Mouse (Mus musculus) MEL (cell line): ENCODE results near the gene Casp3.

Experiments used
- CTCF ChIP-seq, 3 experiments: IDR thresholded peaks in 2 of 3; conservative IDR thresholded peaks in 1 of 3; 2 replicates each; pipeline ENCODE4 v1.5.1; 2011 to 2012; ENCODE audit warnings: low read length in 3 of 3, low read depth in 2 of 3, mild to moderate bottlenecking in 2 of 3, improper control_type of control experiment in 1 of 3, inconsistent platforms in 1 of 3, mixed read lengths in 1 of 3, moderate library complexity in 1 of 3; ENCODE audit not compliant: control insufficient read depth in 1 of 3, insufficient read depth in 1 of 3, poor library complexity in 1 of 3, severe bottlenecking in 1 of 3
- E2F4 ChIP-seq: IDR thresholded peaks from 2 replicates; pipeline ENCODE4 v1.6.1; 2011; ENCODE audit warnings: low read depth, low read length, improper control_type of control experiment, borderline replicate concordance
- EP300 ChIP-seq, 2 experiments: IDR thresholded peaks; 2 replicates each; pipeline ENCODE4 v1.6.1; 2011; ENCODE audit warnings: improper control_type of control experiment in 2 of 2, low read length in 2 of 2, low read depth in 1 of 2, mild to moderate bottlenecking in 1 of 2
- JUND ChIP-seq: IDR thresholded peaks from 2 replicates; pipeline ENCODE4 v1.6.1; 2011; ENCODE audit warnings: low read depth, mild to moderate bottlenecking, improper control_type of control experiment, low read length
- MYC ChIP-seq: IDR thresholded peaks from 2 replicates; pipeline ENCODE4 v1.6.1; 2011; ENCODE audit warnings: low read depth, mild to moderate bottlenecking, low read length, improper control_type of control experiment, moderate library complexity
- POLR2A ChIP-seq, 2 experiments: IDR thresholded peaks; 2 replicates each; pipeline ENCODE4 v1.6.1; 2011 to 2012; ENCODE audit warnings: low read length in 2 of 2, mild to moderate bottlenecking in 2 of 2, control low read depth in 1 of 2, improper control_type of control experiment in 1 of 2, low read depth in 1 of 2, moderate library complexity in 1 of 2; ENCODE audit not compliant: control insufficient read depth in 1 of 2, insufficient read depth in 1 of 2, poor library complexity in 1 of 2
- ZC3H11A ChIP-seq: IDR thresholded peaks from 2 replicates; pipeline ENCODE4 v1.6.1; 2012; ENCODE audit warnings: low read depth, mild to moderate bottlenecking, inconsistent platforms, low read length, improper control_type of control experiment
- ZKSCAN1 ChIP-seq: IDR thresholded peaks from 2 replicates; pipeline ENCODE4 v1.6.1; 2012; ENCODE audit warnings: low read depth, mild to moderate bottlenecking, inconsistent platforms, low read length, improper control_type of control experiment, moderate library complexity
- ZMIZ1 ChIP-seq: IDR thresholded peaks from 2 replicates; pipeline ENCODE4 v1.6.1; 2012; ENCODE audit warnings: low read depth, mild to moderate bottlenecking, inconsistent platforms, low read length, improper control_type of control experiment, moderate library complexity

DNA sequence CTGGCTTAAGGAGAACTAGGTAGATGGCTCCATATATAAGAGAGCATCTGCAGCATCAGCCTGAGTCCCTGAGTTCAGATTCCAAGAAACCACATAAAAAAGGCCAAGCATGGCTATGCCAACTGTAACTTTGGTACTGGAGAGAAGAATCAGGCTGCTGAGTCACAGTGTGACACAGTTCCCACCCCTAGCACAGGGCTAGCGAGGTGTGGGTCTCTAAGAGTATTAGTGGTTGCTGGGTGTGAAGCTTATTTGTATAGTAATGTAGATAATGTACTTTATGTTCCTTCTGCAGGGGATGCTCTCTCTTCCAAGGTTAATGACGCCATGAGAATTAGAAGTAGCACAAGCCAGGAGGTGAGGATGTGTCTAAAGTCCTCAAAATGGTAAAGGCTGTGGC, 20.6 kb upstream of the Casp3 start:
- TF ChIP-seq CTCF (IDR thresholded peaks at IDR 0.05 in 2 of 3, conservative IDR thresholded peaks at IDR 0.05 in 1 of 3; ENCODE audit: control insufficient read depth in 1 of 3, insufficient read depth in 1 of 3, low read depth in 2 of 3, low read length in 3 of 3, poor library complexity in 1 of 3, severe bottlenecking in 1 of 3) = no peak
- TF ChIP-seq ZKSCAN1 = no peak
- no peak for TF ChIP-seq ZMIZ1
- no peak for TF ChIP-seq JUND
- TF ChIP-seq POLR2A (IDR thresholded peaks at IDR 0.05; ENCODE audit: control insufficient read depth in 1 of 2, insufficient read depth in 1 of 2, low read depth in 1 of 2, low read length in 2 of 2, poor library complexity in 1 of 2) = no peak
- TF ChIP-seq E2F4 = no peak
- no peak for TF ChIP-seq EP300 (IDR thresholded peaks at IDR 0.05; ENCODE audit: low read depth in 1 of 2, low read length in 2 of 2)
- no peak for TF ChIP-seq MYC
- TF ChIP-seq ZC3H11A = no peak
